Mouse (Mus musculus) ovary, adult 18-20 months (tissue): ENCODE data around the gene Cytl1.

Experiments used
- DNase-seq: peaks from one replicate; pipeline ENCODE4 v3.0.0; 2022; ENCODE audit warnings: low spot score, mixed read lengths

Gene Cytl1

GRCm38 (mm10) chr5:37769031-37769430 lies 33.7 kb downstream of the Cytl1 start:
- no peak for DNase-seq

- DNase-seq, result no peak
Measured at GRCm38 (mm10) chr5:37770870-37771269, 35.6 kb downstream of the Cytl1 start.

GRCm38 (mm10) chr5:37774011-37774410 lies 38.7 kb downstream of the Cytl1 start:
- DNase-seq, result no peak

GRCm38 (mm10) chr5:37775681-37776080 lies 40.4 kb downstream of the Cytl1 start:
- no peak for DNase-seq

GRCm38 (mm10) chr5:37783306-37783705 lies 48.0 kb downstream of the Cytl1 start:
- DNase-seq, result no peak

- no peak for DNase-seq
Measured at GRCm38 (mm10) chr5:37784847-37785391, 49.6 kb downstream of the Cytl1 start.
